Mouse (Mus musculus) megakaryocyte, embryonic 14.5 days (primary cell): ENCODE results near the gene Lce1h. TPM values are rescaled to one million over a fixed set of nuclear protein-coding genes. Genes with fewer than 3 reads are reported as not detected.

Experiments
- H3K27me3 ChIP-seq: replicated peaks from 2 replicates; pipeline ENCODE3; 2012; ENCODE audit warnings: inconsistent platforms
- H3K36me3 ChIP-seq: replicated peaks from 2 replicates; pipeline ENCODE3; 2012; ENCODE audit warnings: low read length, inconsistent platforms, mixed read lengths
- H3K4me1 ChIP-seq: 2 replicates; pipeline ENCODE4 v1.6.1; 2012; ENCODE audit warnings: inconsistent platforms
- H3K4me3 ChIP-seq: replicated peaks from 2 replicates; pipeline ENCODE3; 2012; ENCODE audit warnings: moderate library complexity, mild to moderate bottlenecking, inconsistent platforms
- H3K9me3 ChIP-seq: 2 replicates; pipeline ENCODE4 v1.6.1; 2012; ENCODE audit warnings: inconsistent platforms
- FLI1 ChIP-seq: IDR thresholded peaks from 2 replicates; pipeline ENCODE4 v1.6.1; 2012; ENCODE audit warnings: low read length, inconsistent platforms, mixed read lengths
- GATA1 ChIP-seq: IDR thresholded peaks from 3 replicates; pipeline ENCODE4 v1.6.1; 2012; ENCODE audit warnings: mixed read lengths, low read length, inconsistent platforms, borderline replicate concordance
- polyA plus RNA-seq: library from polyadenylated mRNA; stranded (reverse); fragments of >175 nt; gene quantifications from 2 replicates; pipeline ENCODE4 v1.2.3, GENCODE M21; 2012; ENCODE audit warnings: low replicate concordance; ENCODE audit not compliant: insufficient read depth

The Lce1h gene
- polyA plus RNA-seq = not detected in 2 replicates

DNA sequence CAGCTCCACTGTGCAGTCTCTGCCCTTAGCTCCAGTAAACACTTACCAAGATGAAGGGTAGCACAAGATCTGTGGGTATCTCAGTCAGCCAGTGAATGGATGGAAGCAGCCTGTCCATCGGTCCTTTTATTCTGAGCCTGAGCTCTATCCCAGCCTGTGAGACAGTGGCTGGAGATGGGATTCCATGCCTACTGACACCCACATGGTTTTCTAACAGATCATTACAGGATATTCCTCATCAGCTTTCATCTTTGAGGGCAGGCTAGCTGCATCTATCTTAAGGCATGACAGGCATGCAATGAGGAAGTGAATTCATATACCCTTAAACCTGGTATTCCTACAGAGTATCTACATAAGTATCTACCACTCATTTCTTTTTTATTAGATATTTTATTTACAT is at the start of gene Lce1h:
Lce1h (minus strand) TSS at position 101 of the 400 bp plus-strand sequence.
- Histone ChIP-seq H3K27me3 (no peaks in the 10 kb centered on the region), H3K4me1 (no peaks in the 10 kb centered on the region)
- no peak for TF ChIP-seq GATA1
- TF ChIP-seq FLI1 = no peak

DNA sequence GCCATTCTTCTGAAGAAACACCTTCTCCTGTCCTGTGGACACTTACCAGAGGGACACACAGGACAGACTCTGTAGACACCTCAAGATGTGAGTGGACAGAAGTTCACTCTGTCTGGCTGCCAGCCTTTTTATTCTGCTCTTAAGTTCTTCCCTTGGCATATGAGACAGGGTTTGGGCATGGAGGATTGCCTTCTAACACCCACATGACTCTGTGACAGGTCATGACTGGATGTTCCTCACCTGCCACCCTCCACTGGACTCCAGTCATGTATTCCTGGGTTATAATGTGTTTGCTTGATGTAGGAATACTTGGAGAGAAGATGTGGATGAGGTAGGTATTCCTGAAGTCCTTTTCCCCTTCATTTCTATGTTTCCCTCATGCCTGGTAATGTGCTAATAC is 42.9 kb upstream of the Lce1h start, which contains the start of gene Lce1k:
Lce1k (minus strand) TSS at position 101 of the 400 bp plus-strand sequence.
- H3K27me3 ChIP-seq = no peaks in the 10 kb centered on the region
- no peaks in the 10 kb centered on the region for H3K4me1 ChIP-seq
- no peak for TF ChIP-seq GATA1
- no peak for TF ChIP-seq FLI1
- H3K9me3 ChIP-seq = no peaks in the 10 kb centered on the region
- H3K4me3 ChIP-seq = no peak within 1 kb of the TSS
- no peaks in the 10 kb centered on the region for H3K36me3 ChIP-seq

More for the DNA sequence above, at the start of gene Lce1h:
- H3K9me3 ChIP-seq = no peaks in the 10 kb centered on the region
- H3K4me3 ChIP-seq = no peak within 1 kb of the TSS
- no peaks in the 10 kb centered on the region for H3K36me3 ChIP-seq

DNA sequence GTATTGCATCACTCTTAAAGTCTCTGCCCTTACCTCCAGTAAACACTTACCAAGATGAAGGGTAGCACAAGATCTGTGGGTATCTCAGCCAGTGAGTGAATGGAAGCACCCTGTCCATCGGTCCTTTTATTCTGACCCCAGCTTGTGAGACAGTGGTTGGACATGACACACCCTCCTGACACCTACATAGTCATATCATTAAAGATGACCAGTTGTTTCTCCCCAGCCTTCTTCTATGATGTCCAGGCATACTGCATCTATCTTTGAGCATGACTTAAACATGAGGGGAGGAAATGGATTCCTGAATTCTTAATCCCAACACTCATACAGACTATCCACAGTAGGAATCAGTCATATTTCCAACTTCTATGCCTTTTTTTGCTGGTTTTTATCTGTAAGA is 25.5 kb upstream of the Lce1h start, which contains the start of gene Lce1j:
Lce1j (minus strand) TSS at position 101 of the 400 bp plus-strand sequence.
- no peaks in the 10 kb centered on the region for H3K4me1 ChIP-seq
- TF ChIP-seq GATA1 (no peak), FLI1 (no peak)
- H3K36me3 ChIP-seq = no peaks in the 10 kb centered on the region
- no peaks in the 10 kb centered on the region for H3K9me3 ChIP-seq
- no peaks in the 10 kb centered on the region for H3K27me3 ChIP-seq
- no peak within 1 kb of the TSS for H3K4me3 ChIP-seq

DNA sequence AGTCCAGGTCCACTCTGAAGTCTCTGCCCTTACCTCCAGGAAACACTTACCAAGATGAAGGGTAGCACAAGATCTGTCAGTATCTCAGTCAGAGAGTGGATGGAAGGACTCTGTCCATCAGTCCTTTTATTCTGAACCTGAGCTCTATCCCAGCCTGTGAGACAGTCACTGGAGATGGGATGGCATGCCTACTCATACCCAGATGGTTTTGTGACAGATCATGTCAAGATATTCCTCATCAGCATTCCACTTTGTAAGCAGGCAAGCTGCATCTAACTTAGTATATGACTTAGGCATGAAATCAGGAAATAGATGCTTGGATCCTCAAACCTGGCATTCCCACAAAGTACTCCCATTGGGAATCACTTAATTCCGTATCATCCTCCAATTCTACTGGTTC is 13.9 kb upstream of the Lce1h start, which contains the start of gene Lce1i:
Lce1i (minus strand) TSS at position 101 of the 400 bp plus-strand sequence.
- Histone ChIP-seq H3K4me3 (no peak within 1 kb of the TSS), H3K36me3 (no peaks in the 10 kb centered on the region), H3K9me3 (no peaks in the 10 kb centered on the region), H3K27me3 (no peaks in the 10 kb centered on the region), H3K4me1 (no peaks in the 10 kb centered on the region)
- TF ChIP-seq GATA1 (no peak), FLI1 (no peak)

DNA sequence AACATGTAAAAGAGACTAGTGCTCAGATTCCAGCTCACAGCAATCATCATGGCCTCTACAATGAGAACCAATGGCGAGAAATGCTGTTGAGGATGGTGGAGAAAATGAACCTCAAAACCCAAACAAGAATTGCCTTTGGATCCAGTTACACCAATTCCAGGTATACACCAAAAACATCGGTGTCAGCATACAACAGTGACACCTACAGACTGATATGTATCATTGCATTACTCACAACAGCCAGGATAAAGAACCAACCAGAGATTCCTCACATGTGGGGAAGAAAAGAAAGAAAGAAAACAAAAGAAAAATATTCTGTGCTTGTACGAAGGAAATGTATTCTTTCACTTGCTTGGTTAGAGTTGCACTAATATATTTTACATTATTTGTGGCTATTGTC is 6.7 kb upstream of the Lce1h start:
- Histone ChIP-seq H3K36me3 (no peaks in the 10 kb centered on the region), H3K27me3 (no peaks in the 10 kb centered on the region), H3K9me3 (no peaks in the 10 kb centered on the region), H3K4me1 (no peaks in the 10 kb centered on the region), H3K4me3 (no peak overlapping the region)
- TF ChIP-seq FLI1 (no peak), GATA1 (no peak)

DNA sequence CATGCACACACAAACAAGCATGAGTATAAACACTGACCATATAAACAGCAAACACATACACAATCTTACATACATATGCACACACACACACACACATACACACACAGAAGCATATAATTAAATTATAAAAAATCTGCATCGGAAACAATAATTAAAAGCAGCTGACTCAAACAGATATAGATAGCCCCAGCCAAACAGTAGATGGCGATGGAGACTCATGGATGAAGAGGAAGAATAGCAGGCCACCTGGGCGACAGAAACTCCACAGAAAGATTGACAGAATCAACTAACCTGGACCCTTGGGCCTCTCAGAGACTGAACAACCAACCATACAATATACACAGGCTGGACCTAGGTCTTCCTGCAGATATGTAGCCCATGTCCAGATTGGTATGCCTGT is 11.7 kb downstream of the Lce1h start:
- TF ChIP-seq GATA1 (no peak), FLI1 (no peak)
- no peaks in the 10 kb centered on the region for H3K36me3 ChIP-seq
- no peaks in the 10 kb centered on the region for H3K9me3 ChIP-seq
- H3K4me3 ChIP-seq = no peak overlapping the region
- H3K27me3 ChIP-seq = no peaks in the 10 kb centered on the region
- H3K4me1 ChIP-seq = no peaks in the 10 kb centered on the region

DNA sequence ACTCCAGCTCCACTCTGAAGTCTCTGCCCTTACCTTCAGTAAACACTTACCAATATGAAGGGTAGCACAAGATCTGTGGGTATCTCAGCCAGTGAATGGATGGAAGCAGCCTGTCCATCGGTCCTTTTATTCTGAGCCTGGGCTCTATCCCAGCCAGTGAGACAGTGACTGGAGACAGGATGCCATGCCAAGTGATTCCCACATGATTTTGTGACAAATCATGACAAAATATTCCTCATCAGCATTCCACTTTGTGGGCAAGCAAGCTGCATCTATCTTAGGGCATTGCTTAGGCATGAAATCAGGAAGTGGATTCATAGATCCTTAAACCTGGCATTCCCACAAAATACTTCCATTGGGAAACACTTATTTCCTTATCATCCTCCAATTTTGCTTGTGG is 12.6 kb downstream of the Lce1h start, which contains the start of gene Lce1g:
Lce1g (minus strand) TSS at position 101 of the 400 bp plus-strand sequence.
- H3K4me1 ChIP-seq = no peaks in the 10 kb centered on the region
- TF ChIP-seq GATA1 (no peak), FLI1 (no peak)
- no peaks in the 10 kb centered on the region for H3K36me3 ChIP-seq
- H3K9me3 ChIP-seq = no peaks in the 10 kb centered on the region
- no peak within 1 kb of the TSS for H3K4me3 ChIP-seq
- no peaks in the 10 kb centered on the region for H3K27me3 ChIP-seq

DNA sequence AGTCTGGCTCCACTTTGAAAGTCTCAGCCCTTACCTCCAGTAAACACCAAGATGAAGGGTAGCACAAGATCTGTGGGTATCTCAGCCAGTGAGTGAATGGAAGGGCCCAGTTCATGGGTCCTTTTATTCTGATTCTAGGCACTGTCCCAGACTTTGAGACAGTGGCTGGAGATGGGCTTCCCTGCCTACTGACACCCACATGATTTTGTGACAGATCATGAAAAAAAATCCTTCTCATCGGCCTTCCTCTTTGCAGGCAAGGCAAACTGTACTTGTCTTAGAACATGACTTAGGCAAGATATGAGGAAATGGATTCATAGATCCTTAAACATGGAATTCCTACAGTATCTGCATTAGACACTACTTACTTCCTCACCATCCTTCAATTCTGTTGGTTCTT is 25.9 kb downstream of the Lce1h start, which contains the start of gene Gm38119:
Gm38119 (minus strand) TSS at position 101 of the 400 bp plus-strand sequence.
- no peaks in the 10 kb centered on the region for H3K4me1 ChIP-seq
- H3K36me3 ChIP-seq = no peaks in the 10 kb centered on the region
- no peaks in the 10 kb centered on the region for H3K9me3 ChIP-seq
- TF ChIP-seq GATA1 (no peak), FLI1 (no peak)
- H3K4me3 ChIP-seq = no peak within 1 kb of the TSS
- no peaks in the 10 kb centered on the region for H3K27me3 ChIP-seq

DNA sequence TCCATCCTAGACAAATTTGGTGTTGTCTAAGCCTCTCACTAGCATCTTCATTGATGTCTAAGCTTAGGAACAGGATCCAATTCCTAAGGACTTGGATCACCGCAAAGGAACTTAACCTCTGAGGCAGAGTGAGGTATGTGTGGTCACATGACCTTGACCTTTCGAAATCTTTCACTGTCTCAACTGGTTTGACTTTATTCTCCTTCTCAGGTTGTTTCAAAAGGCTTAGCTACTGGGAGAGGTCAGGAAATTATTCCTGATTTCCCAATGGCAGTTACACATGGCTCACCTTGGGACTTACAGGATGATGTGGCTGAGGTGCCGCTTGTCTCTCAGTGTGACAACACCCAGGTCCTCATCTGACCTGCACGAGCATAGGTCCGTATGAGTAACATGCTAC is 42.2 kb downstream of the Lce1h start:
- H3K27me3 ChIP-seq = no peaks in the 10 kb centered on the region
- H3K9me3 ChIP-seq = no peaks in the 10 kb centered on the region
- TF ChIP-seq GATA1 (no peak), FLI1 (no peak)
- no peaks in the 10 kb centered on the region for H3K36me3 ChIP-seq
- H3K4me3 ChIP-seq = no peak overlapping the region
- no peaks in the 10 kb centered on the region for H3K4me1 ChIP-seq

DNA sequence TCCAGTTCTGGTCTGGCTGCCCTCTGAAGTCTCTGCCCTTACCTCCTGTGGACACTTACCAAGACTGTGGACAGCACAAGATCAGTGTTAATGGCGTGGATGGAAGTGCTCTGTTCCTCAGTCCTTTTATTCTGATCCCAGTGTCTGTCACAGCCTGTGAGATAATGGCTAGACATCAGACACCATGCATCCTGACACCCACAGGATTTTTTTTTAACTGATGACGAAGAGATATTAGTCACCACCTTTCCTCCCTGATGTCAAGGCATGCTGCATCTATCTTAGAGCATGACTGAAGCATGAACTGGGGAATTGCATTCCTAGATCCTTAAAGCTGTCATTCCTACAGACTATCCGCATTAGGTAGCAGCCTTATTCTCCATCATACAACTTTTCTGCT is 44.6 kb downstream of the Lce1h start, which contains the start of gene Lce1f:
Lce1f (minus strand) TSS at position 101 of the 400 bp plus-strand sequence.
- Histone ChIP-seq H3K27me3 (no peaks in the 10 kb centered on the region), H3K4me3 (no peak within 1 kb of the TSS), H3K9me3 (no peaks in the 10 kb centered on the region), H3K36me3 (no peaks in the 10 kb centered on the region), H3K4me1 (no peaks in the 10 kb centered on the region)
- TF ChIP-seq GATA1 = no peak
- TF ChIP-seq FLI1 = no peak
